Mouse (Mus musculus) B cell, adult 2 months (primary cell): Measurements from ENCODE around the gene Robo4.

Experiments
- DNase-seq, 2 experiments: peaks; one replicate each; pipeline ENCODE4 v3.0.0; 2022

The Robo4 gene

DNA sequence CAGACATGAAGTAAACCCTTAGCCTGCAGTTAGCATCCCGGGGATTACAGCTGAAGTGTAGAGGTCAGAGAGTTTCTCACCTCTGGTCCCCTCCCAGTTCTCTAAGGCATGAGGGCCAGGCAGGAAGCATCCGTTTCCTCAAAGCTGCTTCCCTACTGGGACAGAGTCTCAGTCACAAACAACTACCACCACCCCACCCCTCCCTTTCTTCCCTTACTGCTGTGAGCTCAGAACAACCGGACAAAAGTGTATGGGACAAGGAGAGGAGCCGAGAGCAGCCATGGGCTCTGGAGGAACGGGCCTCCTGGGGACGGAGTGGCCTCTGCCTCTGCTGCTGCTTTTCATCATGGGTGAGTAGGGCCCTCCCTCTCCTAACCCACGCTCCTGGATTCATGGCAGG, at the start of gene Robo4:
TSS of gene Robo4 (plus strand) at position 96 of the 400 bp plus-strand sequence.
- no peak for DNase-seq

DNA sequence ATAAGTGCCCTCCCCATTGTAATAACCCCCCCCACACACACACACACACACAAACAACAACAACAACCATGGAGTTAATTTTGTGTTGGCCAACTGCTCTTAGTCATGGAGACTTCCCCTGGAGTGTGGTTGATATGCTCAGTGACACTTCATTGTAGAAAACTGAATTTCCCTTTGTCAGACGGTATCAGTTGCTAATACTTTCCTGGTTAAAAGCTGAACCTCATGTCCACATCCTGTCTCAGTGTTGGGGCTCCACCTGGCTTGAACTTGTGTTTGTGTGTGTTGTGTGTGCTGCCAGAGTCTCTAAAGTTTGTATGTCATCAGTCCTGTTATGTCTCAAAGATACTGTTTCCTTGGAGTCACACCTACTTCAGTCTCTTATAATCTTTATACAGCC, 47.2 kb upstream of the Robo4 start:
- no peak for DNase-seq

DNA sequence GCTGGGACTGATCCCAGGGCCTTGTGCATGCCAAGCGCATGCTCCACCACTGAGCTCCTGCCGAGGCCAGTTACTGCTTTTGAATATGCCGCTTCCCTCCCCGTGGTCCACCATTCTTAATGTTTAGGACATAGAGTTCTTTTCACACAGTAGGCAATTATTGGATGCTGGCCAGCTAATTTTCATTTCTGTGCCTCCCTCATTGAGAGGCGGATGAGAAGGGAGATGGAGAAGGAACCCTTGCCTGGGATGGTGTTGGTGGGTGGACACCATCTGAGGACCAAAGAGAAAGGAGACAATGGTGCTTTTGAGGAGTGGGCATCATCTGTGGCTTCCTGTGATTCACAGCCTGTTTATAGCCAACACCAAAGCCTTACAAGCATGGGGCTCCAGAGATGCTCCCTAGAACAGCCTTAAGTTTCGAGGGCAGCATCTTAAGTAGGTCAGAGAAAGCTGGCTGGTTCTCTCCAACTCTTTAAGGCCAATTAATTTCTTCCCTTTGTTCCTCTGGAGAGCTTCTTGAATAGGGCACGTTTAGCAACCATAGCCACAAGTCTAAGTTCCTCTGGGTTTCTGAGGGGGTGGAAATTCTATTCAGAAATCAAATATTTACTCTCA, 42.9 kb upstream of the Robo4 start:
- DNase-seq = no peak

DNA sequence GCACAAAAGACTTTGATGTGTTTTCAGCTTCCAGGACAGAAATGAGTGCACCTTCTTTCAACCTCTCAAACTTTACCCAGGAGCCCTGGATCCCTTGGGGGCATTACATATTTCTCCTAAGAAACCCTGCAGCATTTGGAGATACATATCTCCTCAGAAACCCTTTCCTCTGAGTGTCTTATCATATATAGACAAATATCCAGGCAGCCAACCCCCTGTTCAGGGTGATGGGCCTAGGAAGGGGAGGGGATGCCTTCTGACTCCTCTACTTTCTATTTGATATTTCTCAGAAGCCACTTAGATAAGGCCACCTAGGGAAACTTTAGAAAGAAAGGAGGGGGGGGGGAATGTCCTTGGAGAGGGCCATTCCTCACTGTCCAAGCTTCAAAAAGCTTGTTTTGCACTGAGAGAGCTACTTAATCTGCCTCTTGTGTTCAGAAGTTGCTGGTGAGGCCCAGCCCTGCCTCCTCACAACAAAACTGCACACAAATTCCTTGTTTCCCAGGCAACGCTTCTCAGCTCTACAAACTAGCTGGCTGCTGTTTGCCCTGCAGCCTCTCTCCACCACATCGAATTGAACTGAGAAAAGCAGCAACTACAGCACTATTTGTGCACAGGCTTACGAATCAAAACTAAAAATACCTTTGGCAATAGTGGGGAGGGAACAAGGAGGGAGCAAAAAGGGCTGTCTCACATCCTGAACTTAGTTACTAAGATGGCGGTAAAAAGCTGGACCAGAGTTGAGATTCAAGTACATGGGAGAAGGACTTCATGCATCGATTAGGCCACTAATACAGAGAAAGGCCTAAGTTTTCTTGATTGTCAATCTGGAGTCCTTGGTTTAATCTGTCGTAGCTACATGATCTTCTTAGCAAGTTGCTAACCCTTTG, 42.1 kb upstream of the Robo4 start:
- no peak for DNase-seq

DNA sequence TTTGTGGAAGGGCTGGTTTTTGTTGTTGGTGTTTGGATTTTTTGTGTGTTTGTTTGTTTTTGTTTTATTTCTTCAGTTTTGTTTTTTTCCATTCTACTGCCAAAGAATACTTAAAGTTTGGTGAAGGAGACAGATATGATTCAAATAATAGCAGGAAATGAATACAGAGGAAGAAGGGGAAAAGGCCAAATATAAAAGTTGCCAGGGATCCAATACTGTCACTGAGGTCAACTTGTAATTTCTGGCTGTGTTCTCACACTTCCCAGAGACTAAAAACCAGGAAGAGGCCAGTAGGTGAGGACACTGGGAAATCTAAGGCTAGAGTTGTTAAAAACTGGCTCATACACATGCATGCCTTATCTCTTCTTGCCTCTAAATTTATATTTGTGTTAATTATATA, 39.6 kb upstream of the Robo4 start:
- DNase-seq = no peak

DNA sequence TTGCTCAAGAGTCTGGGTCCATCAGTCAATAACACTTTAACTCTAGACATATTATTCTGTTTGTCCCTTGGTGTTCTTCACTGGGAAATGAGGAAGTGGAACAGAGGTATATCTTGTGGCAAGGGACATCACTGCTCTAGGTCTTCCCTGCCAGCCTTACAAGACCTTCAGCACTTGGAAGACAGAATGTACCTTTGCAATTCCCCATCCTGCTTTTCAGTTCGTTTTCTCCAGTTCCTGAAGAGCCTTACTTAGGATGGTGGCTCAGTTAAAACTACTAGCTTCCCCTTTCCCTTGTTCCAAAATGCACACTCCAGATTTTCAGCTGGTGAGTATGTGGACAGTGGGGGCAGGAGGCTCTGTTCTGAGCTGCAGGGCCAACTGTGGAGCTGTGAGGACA, 38.8 kb upstream of the Robo4 start:
- no peak for DNase-seq

DNA sequence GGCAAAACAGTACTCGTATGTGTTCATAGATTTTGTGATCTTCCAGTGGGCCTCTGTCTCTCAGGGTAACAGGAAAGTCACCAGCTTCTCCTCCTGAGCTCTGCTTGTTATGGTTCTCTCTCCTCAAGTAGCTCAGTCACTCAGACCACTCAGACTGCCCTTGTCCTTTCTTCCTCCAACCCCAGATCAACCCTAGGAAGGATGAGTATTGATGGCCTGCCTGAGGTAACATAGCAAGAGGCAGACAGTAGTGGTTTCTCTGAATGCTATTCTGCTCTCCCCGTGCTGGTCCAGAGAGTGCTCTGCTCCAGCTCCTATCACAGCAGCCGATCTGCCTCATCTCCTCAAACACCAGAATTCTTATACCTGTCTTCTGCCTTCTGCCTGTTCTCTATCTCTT, 38.1 kb upstream of the Robo4 start:
- no peak for DNase-seq

DNA sequence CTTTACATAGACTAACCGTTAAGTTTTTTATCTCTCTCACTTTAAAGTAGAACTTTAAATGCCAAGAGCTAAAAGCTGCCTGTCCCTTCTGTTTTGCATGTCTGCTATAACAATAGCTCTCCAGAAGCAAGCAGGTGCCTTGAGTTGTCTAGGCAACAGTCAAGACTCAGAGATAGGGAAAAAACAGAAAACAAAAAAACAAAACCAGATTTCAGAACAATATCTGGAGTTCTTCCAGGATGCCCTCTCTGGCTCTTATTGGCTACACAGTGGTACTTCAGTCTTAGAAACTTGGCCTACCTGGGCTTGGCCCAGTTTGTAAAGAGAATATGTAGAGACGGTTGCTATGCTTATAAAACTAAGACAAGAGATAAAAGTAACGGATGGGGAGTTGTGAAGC, 37.3 kb upstream of the Robo4 start:
- no peak for DNase-seq

DNA sequence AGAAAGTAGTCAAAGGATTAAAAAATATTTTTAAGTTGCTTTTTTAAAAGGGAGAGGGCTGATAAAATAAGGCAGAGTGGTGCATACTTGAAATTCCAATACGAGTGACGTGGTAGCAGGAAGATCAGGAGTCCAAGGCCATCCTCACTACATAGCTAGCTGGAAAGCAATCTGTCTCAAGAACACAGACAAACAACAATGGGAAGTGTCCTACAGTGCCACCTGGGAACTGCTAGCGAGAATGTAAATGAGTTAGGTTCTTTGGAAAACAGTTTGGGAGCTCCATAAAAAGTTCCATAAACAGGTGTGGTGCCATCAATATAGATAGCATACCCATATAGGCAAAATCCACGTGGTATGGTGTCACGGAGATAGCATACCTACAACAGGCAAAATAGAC, 36.0 kb upstream of the Robo4 start:
- no peak for DNase-seq

DNA sequence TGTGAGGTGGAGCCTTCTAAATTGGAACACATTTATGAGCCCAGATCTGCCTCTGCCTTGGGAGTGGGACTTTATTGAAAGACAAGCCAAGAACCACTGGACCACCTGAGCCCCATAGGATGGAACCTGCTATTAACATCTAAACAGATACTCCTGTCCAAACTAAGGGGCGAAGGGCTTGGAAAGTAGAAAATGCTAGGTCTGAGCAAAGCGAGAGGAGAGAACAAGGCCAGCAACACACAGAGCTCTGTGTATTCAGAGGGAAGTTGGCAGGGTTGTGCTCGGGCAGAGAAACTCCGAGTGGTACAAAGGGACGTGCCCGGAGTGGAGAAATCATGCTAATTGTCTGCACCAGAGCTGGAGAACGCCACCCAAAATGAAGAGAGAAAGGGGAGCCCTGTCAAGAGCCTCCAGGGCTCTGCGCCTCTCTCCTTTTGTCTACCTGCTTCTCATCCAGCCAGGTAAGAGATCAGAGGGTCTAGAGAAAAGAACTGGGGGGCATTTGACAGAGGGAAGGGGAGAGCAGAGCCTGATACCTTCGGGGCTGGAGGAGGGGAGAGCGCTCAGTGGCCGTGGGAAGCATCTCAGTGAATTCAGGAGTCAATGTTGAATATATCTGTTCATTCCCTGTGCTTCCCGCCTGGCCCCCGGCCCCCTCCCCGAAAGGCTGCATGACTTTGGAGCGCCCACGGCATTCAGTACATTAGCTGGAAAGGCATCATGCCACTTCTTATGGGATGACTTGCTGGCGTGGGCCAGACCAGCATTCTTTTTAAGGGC, 34.2 kb upstream of the Robo4 start, which contains the start of gene Hepacam:
TSS of gene Hepacam (plus strand) at position 51 of the 780 bp plus-strand sequence.
- no peak for DNase-seq

DNA sequence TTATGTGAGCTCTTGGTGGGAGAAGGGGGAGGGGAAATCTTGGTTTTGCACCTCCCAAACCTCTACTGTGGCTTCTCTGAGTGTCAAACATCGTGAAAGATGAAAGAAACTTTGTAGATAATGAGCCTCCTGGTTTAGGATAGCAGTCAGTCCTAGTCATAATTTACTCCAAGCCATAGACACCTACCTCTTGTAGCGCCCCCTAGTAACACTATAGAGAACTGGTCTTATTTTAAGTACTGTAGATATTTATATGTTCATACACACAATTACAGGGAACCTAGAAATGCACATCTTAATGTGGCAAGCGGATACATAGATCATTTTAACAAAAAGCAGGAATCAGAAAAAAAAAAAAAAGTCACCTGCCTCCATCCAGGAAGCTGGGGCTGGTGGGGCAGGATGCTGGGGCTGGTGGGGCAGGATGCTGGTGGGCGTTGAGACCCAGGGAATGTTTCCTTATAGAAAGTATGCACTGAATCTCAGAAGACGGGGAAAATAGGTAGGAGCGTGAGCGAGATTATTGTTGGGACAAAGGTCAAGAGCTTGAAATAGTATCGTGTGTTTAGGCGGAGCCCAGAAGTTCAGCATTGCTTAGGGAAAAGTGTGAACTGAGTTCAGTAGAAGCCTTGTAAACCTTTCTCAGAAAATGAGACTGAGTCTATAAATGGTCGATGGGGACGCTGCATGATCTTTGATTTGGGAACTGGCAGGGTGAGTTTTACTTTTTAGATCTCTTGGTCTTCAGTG, 33.4 kb upstream of the Robo4 start:
- DNase-seq = no peak

DNA sequence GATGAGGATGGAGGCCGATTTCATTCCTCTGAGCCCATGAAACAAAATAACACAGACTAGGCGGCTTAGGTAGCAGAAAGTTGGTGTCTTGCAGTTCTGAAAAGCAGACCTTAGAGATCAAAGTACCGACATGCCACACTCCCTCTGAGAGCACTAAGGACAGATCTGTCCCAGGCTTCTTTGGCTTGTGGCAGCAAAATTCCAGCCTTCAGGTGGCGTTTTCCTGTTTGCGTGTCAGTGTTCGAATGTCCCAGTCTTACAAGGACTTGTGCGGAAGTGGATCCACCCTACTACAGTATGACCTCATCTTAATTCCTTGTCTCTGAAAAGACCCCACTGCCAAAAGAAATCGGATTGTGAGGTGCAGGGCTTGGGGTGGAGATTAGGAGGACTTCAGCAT, 32.8 kb upstream of the Robo4 start:
- DNase-seq = no peak

DNA sequence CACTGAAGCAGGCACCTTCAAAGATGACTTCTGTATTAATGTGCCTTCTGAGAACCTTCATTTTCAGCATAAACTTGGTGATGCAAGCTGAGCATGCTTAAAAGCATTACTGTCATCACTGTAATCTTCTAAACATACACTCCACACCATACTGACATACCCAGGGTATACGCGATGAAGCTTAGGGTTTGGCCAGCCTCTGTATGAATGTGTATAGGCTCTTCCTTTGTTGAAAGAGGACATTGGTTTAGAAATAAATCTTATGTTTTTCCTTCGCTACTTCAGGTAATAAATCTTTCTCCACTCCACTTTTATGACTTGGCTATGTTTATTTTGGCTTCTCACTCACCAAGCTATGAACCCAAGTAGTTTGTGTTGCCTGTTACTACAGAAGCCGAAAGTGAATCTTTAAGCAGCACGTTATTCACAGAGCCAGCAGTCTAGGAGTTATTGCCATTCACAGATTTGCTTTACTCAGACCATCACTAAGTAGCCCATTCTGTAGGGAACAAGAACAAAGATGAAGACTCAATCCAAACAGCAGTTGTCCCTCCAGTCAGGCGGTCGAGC, 30.4 kb upstream of the Robo4 start:
- no peak for DNase-seq

DNA sequence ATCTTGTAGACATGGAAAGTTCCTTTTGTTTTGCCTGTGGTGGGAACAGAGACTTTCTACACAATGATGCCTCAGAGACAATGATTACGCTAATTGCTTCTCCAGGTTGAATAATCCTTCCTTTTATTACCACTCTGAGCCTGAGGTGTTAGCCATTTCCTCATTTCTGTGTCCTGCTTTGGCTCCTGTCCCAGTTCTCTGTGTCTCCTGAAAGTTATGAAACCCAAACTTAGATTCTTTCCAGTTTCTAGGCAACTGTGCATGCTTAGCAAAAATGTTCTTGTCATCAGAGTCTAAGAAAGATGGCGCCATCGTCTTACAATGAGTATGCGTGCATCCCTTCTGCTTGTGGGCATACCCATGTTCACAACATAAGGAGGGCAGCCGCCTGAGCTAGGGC, 26.0 kb upstream of the Robo4 start:
- DNase-seq = no peak

DNA sequence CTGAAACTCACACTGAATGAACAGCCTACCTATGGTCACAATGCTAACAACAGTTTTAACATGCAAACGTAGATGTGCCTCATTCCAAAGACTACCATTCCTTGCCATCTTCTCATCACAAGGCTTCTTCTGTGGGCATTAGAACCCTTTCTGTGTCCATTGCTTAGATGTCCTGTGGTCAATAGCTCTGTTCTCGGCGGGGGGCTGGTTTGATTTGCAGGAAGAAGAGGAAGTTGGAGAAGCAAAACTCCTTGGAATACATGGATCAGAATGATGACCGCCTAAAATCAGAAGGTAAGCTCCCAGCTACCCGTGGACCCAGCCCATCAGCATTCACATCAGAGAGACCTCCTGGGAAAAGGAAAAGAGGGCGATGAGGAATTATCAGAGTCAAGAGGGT, 18.5 kb upstream of the Robo4 start:
- DNase-seq = no peak

DNA sequence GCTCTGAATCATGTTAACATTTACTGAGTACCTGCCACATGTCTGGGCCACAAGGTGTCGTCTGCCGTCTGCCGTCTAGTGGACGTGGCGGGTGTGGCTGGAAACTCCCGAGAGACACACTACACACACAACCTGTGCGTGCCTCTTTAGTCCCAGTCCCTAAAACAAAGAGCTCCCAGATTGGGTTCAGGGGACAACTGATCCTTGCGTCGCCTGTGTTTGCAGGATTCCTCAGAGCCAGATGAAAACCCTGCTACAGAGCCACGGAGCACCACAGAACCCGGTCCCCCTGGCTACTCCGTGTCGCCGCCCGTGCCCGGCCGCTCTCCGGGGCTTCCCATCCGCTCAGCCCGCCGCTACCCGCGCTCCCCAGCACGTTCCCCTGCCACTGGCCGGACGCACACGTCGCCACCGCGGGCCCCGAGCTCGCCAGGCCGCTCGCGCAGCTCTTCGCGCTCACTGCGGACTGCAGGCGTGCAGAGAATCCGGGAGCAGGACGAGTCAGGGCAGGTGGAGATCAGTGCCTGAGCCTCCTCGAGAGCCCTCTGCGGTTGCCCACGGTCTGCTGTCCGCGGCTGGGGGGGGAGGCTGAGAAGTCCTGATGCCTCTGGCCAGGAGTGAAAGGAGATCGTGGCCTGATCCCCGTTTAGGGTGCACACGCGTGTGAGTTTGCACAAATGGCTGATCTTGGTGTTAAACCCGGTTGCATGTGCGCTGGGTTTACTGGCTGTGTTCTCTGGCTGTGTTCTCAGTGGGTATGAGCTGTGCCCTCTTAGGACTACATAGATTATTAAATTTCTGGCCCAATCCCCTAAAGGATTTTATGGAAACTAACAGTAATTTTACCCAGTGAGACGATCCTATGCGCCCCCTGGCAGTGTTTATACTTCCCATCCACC, 17.2 kb upstream of the Robo4 start:
- peak; percentile 8 to 16 for DNase-seq

DNA sequence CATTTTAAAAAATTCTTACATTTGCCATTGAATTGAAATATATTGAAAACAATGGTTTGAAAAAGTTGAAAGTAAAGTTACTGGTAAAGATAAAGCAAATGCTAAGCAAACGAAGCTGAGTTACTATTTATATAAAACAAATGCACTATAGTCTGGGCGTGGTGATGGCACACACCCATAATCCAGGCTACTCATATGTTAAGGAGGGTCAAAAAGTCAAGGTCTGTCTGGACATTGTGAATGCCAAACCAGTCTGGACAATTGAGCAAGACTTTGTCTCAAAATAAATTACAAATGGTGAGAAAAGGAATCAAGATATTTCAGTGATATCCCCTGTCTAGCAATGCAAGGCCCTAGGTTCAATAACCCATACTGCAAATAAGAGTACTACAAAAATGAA, 10.8 kb upstream of the Robo4 start:
- DNase-seq = no peak

DNA sequence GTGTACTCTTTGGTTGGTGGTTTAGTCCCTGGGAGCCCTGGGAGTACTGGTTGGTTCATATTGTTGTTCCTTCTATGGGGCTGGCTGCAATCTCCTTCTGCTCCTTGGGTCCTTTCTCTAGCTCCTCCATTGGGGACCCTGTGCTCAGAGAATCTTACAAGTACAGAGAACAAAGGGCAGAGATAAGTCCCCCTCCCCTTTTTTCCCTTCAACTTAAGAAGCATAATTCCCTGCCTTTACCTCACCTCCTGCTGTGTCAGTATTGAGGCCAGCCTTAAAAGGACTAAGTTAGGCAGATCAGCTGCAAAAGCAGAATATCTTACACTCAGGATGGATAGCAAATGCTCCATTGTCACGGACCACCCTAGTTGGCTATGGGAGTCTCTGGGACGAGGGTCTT, 9.6 kb upstream of the Robo4 start:
- no peak for DNase-seq

DNA sequence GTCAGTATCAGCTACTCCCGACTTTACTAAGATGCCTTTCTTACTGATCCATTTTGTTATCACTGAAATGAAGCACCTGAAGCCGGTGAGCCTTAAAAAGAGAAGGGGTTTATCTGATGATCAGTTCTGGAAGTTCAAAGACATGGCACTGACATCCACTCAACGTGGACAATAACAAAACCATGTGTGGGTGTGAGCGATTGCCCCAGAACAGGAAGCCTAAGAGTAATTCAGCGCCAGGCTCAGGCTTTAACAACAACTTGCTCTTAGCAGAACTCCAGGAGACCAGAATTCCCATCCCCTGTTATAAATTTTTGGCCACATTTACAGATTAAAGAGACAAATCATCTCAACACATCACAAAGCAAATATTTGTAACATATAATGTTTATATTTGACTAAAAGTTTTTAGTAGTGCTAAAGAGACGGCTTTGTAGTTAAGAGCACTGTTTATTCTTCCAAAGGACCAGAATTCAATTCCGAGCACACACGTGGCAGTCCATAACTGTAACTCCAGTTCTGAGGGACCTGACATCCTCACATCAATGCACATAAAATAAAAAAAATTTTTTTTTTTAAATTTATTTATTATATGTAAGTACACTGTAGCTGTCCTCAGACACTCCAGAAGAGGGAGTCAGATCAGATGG, 8.1 kb upstream of the Robo4 start:
- DNase-seq = no peak

DNA sequence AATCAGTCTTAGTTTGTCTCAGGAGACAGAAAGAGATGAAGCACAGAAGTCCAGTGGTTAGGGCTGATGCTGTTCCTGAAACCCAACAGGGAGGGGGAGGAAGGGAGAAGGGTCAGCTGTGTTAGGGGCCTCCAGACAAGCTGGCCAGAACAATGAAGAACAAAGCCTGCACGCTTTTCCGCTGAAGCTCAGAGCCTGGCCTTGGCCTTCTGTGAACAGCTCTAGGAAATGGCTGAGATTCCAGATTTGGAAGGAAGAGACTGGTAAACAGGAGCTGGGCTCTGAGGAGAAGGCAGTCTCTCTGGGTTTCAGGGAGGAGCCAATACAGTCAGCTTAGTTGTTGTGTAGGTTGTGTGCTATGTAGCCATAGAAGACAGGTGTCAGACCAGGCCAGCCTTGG, 1.1 kb upstream of the Robo4 start:
- no peak for DNase-seq

DNA sequence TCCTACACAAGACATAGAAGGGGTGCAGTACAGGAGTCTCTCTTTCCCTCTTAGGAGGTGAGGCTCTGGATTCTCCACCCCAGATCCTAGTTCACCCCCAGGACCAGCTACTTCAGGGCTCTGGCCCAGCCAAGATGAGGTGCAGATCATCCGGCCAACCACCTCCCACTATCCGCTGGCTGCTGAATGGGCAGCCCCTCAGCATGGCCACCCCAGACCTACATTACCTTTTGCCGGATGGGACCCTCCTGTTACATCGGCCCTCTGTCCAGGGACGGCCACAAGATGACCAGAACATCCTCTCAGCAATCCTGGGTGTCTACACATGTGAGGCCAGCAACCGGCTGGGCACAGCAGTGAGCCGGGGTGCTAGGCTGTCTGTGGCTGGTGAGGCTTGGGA, 804 bp downstream of the Robo4 start:
- DNase-seq = no peak
